In genomic region chr11:52077939-52078338, GRCm38 (mm10) we compare ENCODE assay signal across 12 mouse cellular contexts. TPM values are rescaled to one million over a fixed set of nuclear protein-coding genes. Genes with fewer than 3 reads are reported as not detected.
DNase-seq lines count a peak whose midpoint lies in the region; ATAC-seq lines count a peak whose summit lies in the region.
"Had no signal": no experiment of that assay in that cellular context is flagged by ENCODE, and none has a peak within 500 bp of the region (broad histone marks: within the 10 kb centered on the region; RNA-seq: fewer than 3 reads in every experiment).

No protein-coding gene starts in this region.

- H3K9ac ChIP-seq in heart, embryonic 14.5 days (ENCODE audit: low read length), result no peak overlapping the region
- H3K9ac ChIP-seq: forebrain, postnatal 0 days had no signal

- DNase-seq in heart, adult 8-10 months (ENCODE audit: low spot score), result no peak
- peak; percentile 50 to 77 for DNase-seq in lung, adult 18-20 months
- no peak for DNase-seq in lung, postnatal 14 days
- peak; percentile 36 for DNase-seq in adrenal gland, postnatal 25 days
- DNase-seq in gastrocnemius, postnatal 25 days, result no peak
- no peak for DNase-seq in embryo, embryonic 10 days (ENCODE audit: low spot score)
- DNase-seq: cerebellum, adult 11 months; forebrain, postnatal 0 days; left cerebral cortex, postnatal 4 days had no signal

- H3K27me3 ChIP-seq in heart, embryonic 14.5 days (ENCODE audit: control insufficient read depth, insufficient read depth, low read length), result no peaks in the 10 kb centered on the region

- no peak overlapping the region for H3K4me2 ChIP-seq in heart, embryonic 14.5 days (ENCODE audit: low read length)

- ATAC-seq in heart, embryonic 14.5 days (ENCODE audit: insufficient number of reproducible peaks, insufficient read depth, low FRiP score, low read depth), result peak; percentile 69; the same call in 1 of the 2 replicates
- peak; percentile 9; the same call in 1 of the 2 replicates for ATAC-seq in megakaryocyte progenitor cell, adult 5-6 weeks (replicated peaks; ENCODE audit: poor library complexity)
- ATAC-seq: forebrain, postnatal 0 days had no signal

- peak overlapping the region; percentile 43 to 65 for H3K27ac ChIP-seq in heart, embryonic 14.5 days (replicated peaks in 1 of 2; ENCODE audit: control insufficient read depth in 1 of 2, insufficient read depth in 1 of 2, low read depth in 2 of 2, low read length in 2 of 2)
- H3K27ac ChIP-seq: heart, adult 2 months had no signal

- 21% methylated on average over 4 of the region's 4 CpGs for WGBS in heart, embryonic 14.5 days

- peaks cover 4 to 8% of the 10 kb centered on the region in 2 experiments; a peak in 3 of 4 replicates for H3K4me1 ChIP-seq in heart, embryonic 14.5 days (ENCODE audit: control insufficient read depth in 2 of 2, insufficient read depth in 2 of 2, low read length in 2 of 2)

- H3K4me3 ChIP-seq in heart, embryonic 14.5 days (ENCODE audit: control insufficient read depth in 1 of 2, insufficient read depth in 1 of 2, low read depth in 1 of 2, low read length in 2 of 2), result no peak overlapping the region
- H3K4me3 ChIP-seq: heart, adult 2 months had no signal

- no peaks in the 10 kb centered on the region for H3K36me3 ChIP-seq in heart, embryonic 14.5 days (ENCODE audit: control insufficient read depth, insufficient read depth, low read length)

- H3K9me3 ChIP-seq in heart, embryonic 14.5 days (ENCODE audit: control insufficient read depth, low read length), result no peaks in the 10 kb centered on the region

RNA-seq across cellular contexts. Expression of gene Ppp2ca, which starts 20.5 kb away (rescaled TPM):
- 81.1 and 86.7 TPM in 2 replicates for polyA plus RNA-seq in heart, embryonic 14.5 days (2014; fragmentation: Nextera tagmentation; extraction: Ambion mirVana)
- 10 to 100 TPM; 53.3 to 55.1 (median 54.5) TPM for total RNA-seq in heart, adult 8-10 months (2022)
- total RNA-seq in adrenal gland, postnatal 25 days (2021), result 77.2 and 91.2 TPM in 2 replicates
- 83.7 and 92.7 TPM in 2 replicates for total RNA-seq in megakaryocyte progenitor cell, adult 5-6 weeks (2015)
- 94.4 and 99.1 TPM in 2 replicates for total RNA-seq in megakaryocyte progenitor cell, adult 5-6 weeks (2017)
- 10 to 100 TPM; 39.0 to 39.8 TPM for total RNA-seq in gastrocnemius, postnatal 25 days (2021)

Comparison
In these comparisons a context has a peak if more than half of its experiments do, and no peak if none do; other contexts are left out.
1. DNase-seq: peak in lung, adult 18-20 months (2 of 2) and adrenal gland, postnatal 25 days (single experiment); none in heart, adult 8-10 months (single experiment), lung, postnatal 14 days (single experiment), gastrocnemius, postnatal 25 days (single experiment) and embryo, embryonic 10 days (single experiment).